Mouse (Mus musculus): Measurements from ENCODE around the gene P2rx4.

GRCm38 (mm10) chr5:122668981-122669897 is 38.1 kb upstream of the P2rx4 start:
- TF ChIP-seq CTCF (conservative IDR thresholded peaks at IDR 0.05; ENCODE audit: low read length), result no peak
- no peak for TF ChIP-seq NANOG (IDR thresholded peaks at IDR 0.05; ENCODE audit: borderline replicate concordance, low read length)
